Mouse (Mus musculus): ENCODE measurements around the gene Setd2. TPM values are rescaled to one million over a fixed set of nuclear protein-coding genes. Genes with fewer than 3 reads are reported as not detected.

The Setd2 gene
- polyA plus RNA-seq, 1 experiment = 11.6 TPM

GRCm38 (mm10) chr9:110533645-110534044 lies 1.2 kb downstream of the Setd2 start:
- no peak for TF ChIP-seq TCF12 (IDR thresholded peaks at IDR 0.05; ENCODE audit: insufficient read depth, poor library complexity, severe bottlenecking)
- TF ChIP-seq E2F4 (IDR thresholded peaks at IDR 0.05; ENCODE audit: insufficient read depth) = no peak
- TF ChIP-seq MYOD1 (IDR thresholded peaks at IDR 0.05; ENCODE audit: control insufficient read depth in 1 of 3, insufficient read length in 2 of 3, low read depth in 2 of 3) = no peak
- no peak for TF ChIP-seq USF1 (IDR thresholded peaks at IDR 0.05; ENCODE audit: low read depth)
- TF ChIP-seq TCF3 (IDR thresholded peaks at IDR 0.05; ENCODE audit: insufficient read length, low read depth) = no peak
- no peak for TF ChIP-seq MYOG (IDR thresholded peaks at IDR 0.05; ENCODE audit: control insufficient read depth in 1 of 3, insufficient read depth in 1 of 3, insufficient read length in 2 of 3, low read depth in 2 of 3)
- no peak for TF ChIP-seq POLR2A (IDR thresholded peaks at IDR 0.05; ENCODE audit: insufficient read length, low read depth)
- no peak for TF ChIP-seq MAX (IDR thresholded peaks at IDR 0.05; ENCODE audit: low read depth)
- TF ChIP-seq POLR2AphosphoS2 (IDR thresholded peaks at IDR 0.05; ENCODE audit: insufficient read length, low read depth) = no peak
- no peak for TF ChIP-seq REST (IDR thresholded peaks at IDR 0.05; ENCODE audit: insufficient read depth, insufficient read length)
- no peak for TF ChIP-seq SRF (IDR thresholded peaks at IDR 0.05; ENCODE audit: control insufficient read depth, insufficient read length, low read depth)
- no peak for TF ChIP-seq CEBPB (IDR thresholded peaks at IDR 0.05; ENCODE audit: insufficient read depth, poor library complexity, severe bottlenecking)
- Histone ChIP-seq H3K27me3 (ENCODE audit: control insufficient read depth, insufficient read depth, insufficient read length) (no peaks in the 10 kb centered on the region), H3K4me2 (ENCODE audit: low read depth) (peak overlapping the region; percentile 95), H3K4me3 (peak overlapping the region; percentile 74), H3ac (ENCODE audit: control insufficient read depth, insufficient read length) (peak overlapping the region; percentile 98), H3K79me2 (ENCODE audit: control insufficient read depth, insufficient read depth) (peaks cover 58% of the 10 kb centered on the region), H3K36me3 (ENCODE audit: control insufficient read depth, insufficient read depth) (no peaks in the 10 kb centered on the region)

- no peaks in the 10 kb centered on the region for H3K27me3 ChIP-seq (ENCODE audit: control insufficient read depth, insufficient read depth, insufficient read length)
- TF ChIP-seq TCF12 (IDR thresholded peaks at IDR 0.05; ENCODE audit: insufficient read depth, poor library complexity, severe bottlenecking) (no peak), USF1 (IDR thresholded peaks at IDR 0.05; ENCODE audit: low read depth) (no peak), POLR2A (IDR thresholded peaks at IDR 0.05; ENCODE audit: insufficient read length, low read depth) (no peak), MYOG (IDR thresholded peaks at IDR 0.05; ENCODE audit: control insufficient read depth in 1 of 3, insufficient read depth in 1 of 3, insufficient read length in 2 of 3, low read depth in 2 of 3) (no peak), REST (IDR thresholded peaks at IDR 0.05; ENCODE audit: insufficient read depth, insufficient read length) (no peak), MAX (IDR thresholded peaks at IDR 0.05; ENCODE audit: low read depth) (no peak), TCF3 (IDR thresholded peaks at IDR 0.05; ENCODE audit: insufficient read length, low read depth) (no peak), SRF (IDR thresholded peaks at IDR 0.05; ENCODE audit: control insufficient read depth, insufficient read length, low read depth) (no peak), MYOD1 (IDR thresholded peaks at IDR 0.05; ENCODE audit: control insufficient read depth in 1 of 3, insufficient read length in 2 of 3, low read depth in 2 of 3) (no peak), CEBPB (IDR thresholded peaks at IDR 0.05; ENCODE audit: insufficient read depth, poor library complexity, severe bottlenecking) (no peak), POLR2AphosphoS2 (IDR thresholded peaks at IDR 0.05; ENCODE audit: insufficient read length, low read depth) (no peak), E2F4 (IDR thresholded peaks at IDR 0.05; ENCODE audit: insufficient read depth) (no peak)
- no peak overlapping the region for H3K4me3 ChIP-seq
- H3K79me2 ChIP-seq (ENCODE audit: control insufficient read depth, insufficient read depth) = peaks cover 73% of the 10 kb centered on the region
- H3ac ChIP-seq (ENCODE audit: control insufficient read depth, insufficient read length) = no peak overlapping the region
- H3K4me2 ChIP-seq (ENCODE audit: low read depth) = peak overlapping the region; percentile 0
- peaks cover 5% of the 10 kb centered on the region for H3K36me3 ChIP-seq (ENCODE audit: control insufficient read depth, insufficient read depth)
Observed at GRCm38 (mm10) chr9:110535114-110535513, 2.7 kb downstream of the Setd2 start.

- no peak overlapping the region for H3K4me2 ChIP-seq (ENCODE audit: low read depth)
- peaks cover 88% of the 10 kb centered on the region for H3K79me2 ChIP-seq (ENCODE audit: control insufficient read depth, insufficient read depth)
- H3K27me3 ChIP-seq (ENCODE audit: control insufficient read depth, insufficient read depth, insufficient read length) = no peaks in the 10 kb centered on the region
- no peak overlapping the region for H3ac ChIP-seq (ENCODE audit: control insufficient read depth, insufficient read length)
- H3K4me3 ChIP-seq = no peak overlapping the region
- peaks cover 5% of the 10 kb centered on the region for H3K36me3 ChIP-seq (ENCODE audit: control insufficient read depth, insufficient read depth)
- TF ChIP-seq USF1 (IDR thresholded peaks at IDR 0.05; ENCODE audit: low read depth) = no peak
- TF ChIP-seq MYOD1 (IDR thresholded peaks at IDR 0.05; ENCODE audit: control insufficient read depth in 1 of 3, insufficient read length in 2 of 3, low read depth in 2 of 3) = no peak
- no peak for TF ChIP-seq TCF3 (IDR thresholded peaks at IDR 0.05; ENCODE audit: insufficient read length, low read depth)
- TF ChIP-seq POLR2A (IDR thresholded peaks at IDR 0.05; ENCODE audit: insufficient read length, low read depth) = no peak
- no peak for TF ChIP-seq SRF (IDR thresholded peaks at IDR 0.05; ENCODE audit: control insufficient read depth, insufficient read length, low read depth)
- no peak for TF ChIP-seq E2F4 (IDR thresholded peaks at IDR 0.05; ENCODE audit: insufficient read depth)
- no peak for TF ChIP-seq CEBPB (IDR thresholded peaks at IDR 0.05; ENCODE audit: insufficient read depth, poor library complexity, severe bottlenecking)
- no peak for TF ChIP-seq REST (IDR thresholded peaks at IDR 0.05; ENCODE audit: insufficient read depth, insufficient read length)
- TF ChIP-seq MAX (IDR thresholded peaks at IDR 0.05; ENCODE audit: low read depth) = no peak
- no peak for TF ChIP-seq MYOG (IDR thresholded peaks at IDR 0.05; ENCODE audit: control insufficient read depth in 1 of 3, insufficient read depth in 1 of 3, insufficient read length in 2 of 3, low read depth in 2 of 3)
- TF ChIP-seq POLR2AphosphoS2 (IDR thresholded peaks at IDR 0.05; ENCODE audit: insufficient read length, low read depth) = no peak
- TF ChIP-seq TCF12 (IDR thresholded peaks at IDR 0.05; ENCODE audit: insufficient read depth, poor library complexity, severe bottlenecking) = no peak
Observed at GRCm38 (mm10) chr9:110536636-110537035, 4.2 kb downstream of the Setd2 start.

GRCm38 (mm10) chr9:110538511-110538910 lies 6.1 kb downstream of the Setd2 start:
- no peak overlapping the region for H3K4me2 ChIP-seq (ENCODE audit: low read depth)
- no peaks in the 10 kb centered on the region for H3K27me3 ChIP-seq (ENCODE audit: control insufficient read depth, insufficient read depth, insufficient read length)
- TF ChIP-seq TCF12 (IDR thresholded peaks at IDR 0.05; ENCODE audit: insufficient read depth, poor library complexity, severe bottlenecking) (no peak), MYOG (IDR thresholded peaks at IDR 0.05; ENCODE audit: control insufficient read depth in 1 of 3, insufficient read depth in 1 of 3, insufficient read length in 2 of 3, low read depth in 2 of 3) (no peak), POLR2A (IDR thresholded peaks at IDR 0.05; ENCODE audit: insufficient read length, low read depth) (no peak), POLR2AphosphoS2 (IDR thresholded peaks at IDR 0.05; ENCODE audit: insufficient read length, low read depth) (no peak), SRF (IDR thresholded peaks at IDR 0.05; ENCODE audit: control insufficient read depth, insufficient read length, low read depth) (no peak), USF1 (IDR thresholded peaks at IDR 0.05; ENCODE audit: low read depth) (no peak), MAX (IDR thresholded peaks at IDR 0.05; ENCODE audit: low read depth) (no peak), REST (IDR thresholded peaks at IDR 0.05; ENCODE audit: insufficient read depth, insufficient read length) (no peak), E2F4 (IDR thresholded peaks at IDR 0.05; ENCODE audit: insufficient read depth) (no peak), TCF3 (IDR thresholded peaks at IDR 0.05; ENCODE audit: insufficient read length, low read depth) (no peak), CEBPB (IDR thresholded peaks at IDR 0.05; ENCODE audit: insufficient read depth, poor library complexity, severe bottlenecking) (no peak), MYOD1 (IDR thresholded peaks at IDR 0.05; ENCODE audit: control insufficient read depth in 1 of 3, insufficient read length in 2 of 3, low read depth in 2 of 3) (no peak)
- H3K4me3 ChIP-seq = no peak overlapping the region
- no peak overlapping the region for H3ac ChIP-seq (ENCODE audit: control insufficient read depth, insufficient read length)
- H3K79me2 ChIP-seq (ENCODE audit: control insufficient read depth, insufficient read depth) = peaks cover 100% of the 10 kb centered on the region
- peaks cover 5% of the 10 kb centered on the region for H3K36me3 ChIP-seq (ENCODE audit: control insufficient read depth, insufficient read depth)
